8 mouse cellular contexts compared by ENCODE assay signal in genomic region chr13:35189028-35189711, GRCm38 (mm10).
DNase-seq lines count a peak whose midpoint lies in the region; ATAC-seq and TF ChIP-seq lines count a peak whose summit lies in the region.

No protein-coding gene starts in this region.

- peak overlapping the region; percentile 27; the same call in 1 of the 2 replicates for H3K4me2 ChIP-seq in limb, embryonic 15.5 days
- no peak overlapping the region; the same call in 1 of the 2 replicates for H3K4me2 ChIP-seq in midbrain, embryonic 16.5 days (ENCODE audit: low read length)

- no peak for TF ChIP-seq POLR2A in kidney, adult 2 months (IDR thresholded peaks at IDR 0.05; ENCODE audit: low read depth, low read length)

- TF ChIP-seq CTCF in kidney, adult 2 months (conservative IDR thresholded peaks at IDR 0.05; ENCODE audit: insufficient read depth, insufficient read length, low read depth, low read length): no peak

- peak; percentile 98 for ATAC-seq in activated CD4-positive, CD25-positive, alpha-beta regulatory T cell, adult 4 months
- ATAC-seq in limb, embryonic 15.5 days (ENCODE audit: insufficient number of reproducible peaks, low FRiP score, low TSS enrichment, low read depth): 0 out of 2 replicates have a peak, but pooled peaks have one; percentile 35
- peak; percentile 56; the same call in 1 of the 2 replicates for ATAC-seq in midbrain, embryonic 16.5 days

- no peak overlapping the region for H3K4me3 ChIP-seq in kidney, adult 2 months (ENCODE audit: insufficient read depth, low read depth, low read length)
- H3K4me3 ChIP-seq in limb, embryonic 15.5 days: no peak overlapping the region
- no peak overlapping the region for H3K4me3 ChIP-seq in midbrain, embryonic 16.5 days (ENCODE audit: low read depth, low read length)

- no peaks in the 10 kb centered on the region for H3K36me3 ChIP-seq in kidney, adult 2 months (ENCODE audit: control insufficient read depth, insufficient read depth, low read length)
- H3K36me3 ChIP-seq in limb, embryonic 15.5 days: no peaks in the 10 kb centered on the region
- H3K36me3 ChIP-seq in midbrain, embryonic 16.5 days (ENCODE audit: control insufficient read depth, insufficient read depth, low read length): no peaks in the 10 kb centered on the region

- H3K9ac ChIP-seq in limb, embryonic 15.5 days: no peak overlapping the region
- H3K9ac ChIP-seq in midbrain, embryonic 16.5 days (ENCODE audit: low read depth, low read length): no peak overlapping the region

- no peak overlapping the region for H3K27ac ChIP-seq in kidney, adult 2 months (ENCODE audit: insufficient read depth, low read depth, low read length)
- peak overlapping the region; percentile 35; the same call in 1 of the 2 replicates for H3K27ac ChIP-seq in limb, embryonic 15.5 days
- H3K27ac ChIP-seq in midbrain, embryonic 16.5 days (ENCODE audit: low read length): 0 out of 2 replicates have a peak overlapping the region, but pooled peaks have one; percentile 28

- DNase-seq in embryo, embryonic 11.5 days (ENCODE audit: low read depth, low spot score): peak; percentile 27
- DNase-seq in heart, adult 9 months (ENCODE audit: low spot score in 2 of 2): peak; percentile 32 to 61
- DNase-seq in kidney, adult 2 months: peak; percentile 83
- DNase-seq in spleen, postnatal 4 days (ENCODE audit: low spot score in 2 of 2): peak; percentile 65 to 75
- no peak for DNase-seq in cerebellum, adult 11 months

- H3K27me3 ChIP-seq in kidney, adult 2 months (replicated peaks; ENCODE audit: control insufficient read depth, insufficient read depth, low read length): no peaks in the 10 kb centered on the region
- H3K27me3 ChIP-seq in limb, embryonic 15.5 days: no peaks in the 10 kb centered on the region
- no peaks in the 10 kb centered on the region for H3K27me3 ChIP-seq in midbrain, embryonic 16.5 days (ENCODE audit: control insufficient read depth, insufficient read depth, low read depth, low read length)

- WGBS in kidney, adult 2 months: 29% methylated on average over 16 of the region's 16 CpGs
- WGBS in limb, embryonic 15.5 days: 11% methylated on average over 16 of the region's 16 CpGs
- WGBS in midbrain, embryonic 16.5 days: 56% methylated on average over 16 of the region's 16 CpGs

- no peaks in the 10 kb centered on the region for H3K9me3 ChIP-seq in limb, embryonic 15.5 days
- no peaks in the 10 kb centered on the region for H3K9me3 ChIP-seq in midbrain, embryonic 16.5 days (replicated peaks; ENCODE audit: control insufficient read depth, low read length, poor library complexity, severe bottlenecking)

- no peaks in the 10 kb centered on the region for H3K4me1 ChIP-seq in kidney, adult 2 months (ENCODE audit: control insufficient read depth, insufficient read depth, low read length)
- peaks cover 8% of the 10 kb centered on the region for H3K4me1 ChIP-seq in limb, embryonic 15.5 days
- 0 out of 2 replicates have a peak, but pooled peaks cover 3% of the 10 kb centered on the region for H3K4me1 ChIP-seq in midbrain, embryonic 16.5 days (ENCODE audit: control insufficient read depth, insufficient read depth, low read length)

Comparison
In these comparisons a context has a peak if more than half of its experiments do, and no peak if none do; other contexts are left out.
1. ATAC-seq: peak in every context shown above with its lines; median percentile 98 in activated CD4-positive, CD25-positive, alpha-beta regulatory T cell, adult 4 months; 56 in midbrain, embryonic 16.5 days; 35 in limb, embryonic 15.5 days.